Comparison of ENCODE assay signal across 12 mouse cellular contexts in the genomic region with DNA sequence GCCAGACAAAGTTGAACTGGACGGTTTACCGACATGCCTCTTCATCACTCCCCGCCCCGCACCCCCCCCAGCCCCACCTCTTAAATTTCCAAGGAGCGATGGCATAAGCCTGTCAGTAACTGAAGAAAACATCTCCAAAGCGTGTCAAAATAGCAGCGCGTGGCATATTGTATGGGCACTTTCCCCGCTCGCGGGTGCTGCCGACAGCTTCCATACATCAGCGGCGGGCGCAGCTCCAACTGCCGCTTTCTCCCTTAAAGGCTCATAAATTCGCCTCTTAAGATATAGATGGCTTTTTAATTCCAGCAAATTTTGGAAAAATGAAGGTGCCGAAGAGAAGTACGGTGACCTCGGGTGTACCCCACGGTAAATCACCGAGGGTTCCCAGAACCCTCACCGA.
DNase-seq lines count a peak whose midpoint lies in the region; ATAC-seq and TF ChIP-seq lines count a peak whose summit lies in the region.
"Had no signal": no experiment of that assay in that cellular context is flagged by ENCODE, and none has a peak within 500 bp of the region (broad histone marks: within the 10 kb centered on the region; RNA-seq: fewer than 3 reads in every experiment).

No protein-coding gene starts in this region.

- H3K27me3 ChIP-seq in forebrain, embryonic 13.5 days, result peaks cover 17% of the 10 kb centered on the region; the same call in 1 of the 2 replicates
- peaks cover 58% of the 10 kb centered on the region for H3K27me3 ChIP-seq in midbrain, embryonic 10.5 days (ENCODE audit: low read depth, poor library complexity, severe bottlenecking)

- DNase-seq in left cerebral cortex, adult 2 months (ENCODE audit: extremely low spot score in 1 of 2, low spot score in 2 of 2), result peak in 1 of 2 experiments; percentile 62
- no peak for DNase-seq in left cerebral cortex, postnatal 4 days
- DNase-seq in midbrain, embryonic 10.5 days (ENCODE audit: low spot score), result no peak
- DNase-seq in right cerebral cortex, postnatal 10 days (ENCODE audit: low spot score in 2 of 2), result peak; percentile 75 to 78
- no peak for DNase-seq in retina, embryonic 14.5 days (ENCODE audit: low spot score)
- no peak for DNase-seq in heart, postnatal 36 days
- DNase-seq: adrenal gland, postnatal 14 days; cerebellum, adult 9-11 months had no signal

- H3K36me3 ChIP-seq in forebrain, embryonic 13.5 days (ENCODE audit: poor library complexity, severe bottlenecking), result no peaks in the 10 kb centered on the region
- H3K36me3 ChIP-seq in midbrain, embryonic 10.5 days, result no peaks in the 10 kb centered on the region
- H3K36me3 ChIP-seq: limb, embryonic 15.5 days had no signal

- peak overlapping the region; percentile 52 for H3K9ac ChIP-seq in forebrain, embryonic 13.5 days
- H3K9ac ChIP-seq: limb, embryonic 15.5 days had no signal

- ATAC-seq in forebrain, embryonic 13.5 days, result no peak
- no peak for ATAC-seq in inflammation-experienced regulatory T-cells, adult 6 months

- H3K27ac ChIP-seq in left cerebral cortex, adult 2 months, result peak overlapping the region; percentile 83
- H3K27ac ChIP-seq in forebrain, embryonic 13.5 days, result peak overlapping the region; percentile 65
- H3K27ac ChIP-seq in midbrain, embryonic 10.5 days (replicated peaks), result peak overlapping the region; percentile 57; the same call in 1 of the 2 replicates
- H3K27ac ChIP-seq: limb, embryonic 15.5 days; macrophage had no signal

- no peaks in the 10 kb centered on the region for H3K9me3 ChIP-seq in forebrain, embryonic 13.5 days (replicated peaks)
- no peaks in the 10 kb centered on the region for H3K9me3 ChIP-seq in midbrain, embryonic 10.5 days (replicated peaks)
- H3K9me3 ChIP-seq: limb, embryonic 15.5 days had no signal

- peaks cover 68% of the 10 kb centered on the region for H3K4me1 ChIP-seq in forebrain, embryonic 13.5 days
- peaks cover 48% of the 10 kb centered on the region for H3K4me1 ChIP-seq in midbrain, embryonic 10.5 days

- peak overlapping the region; percentile 60 for H3K4me2 ChIP-seq in forebrain, embryonic 13.5 days
- H3K4me2 ChIP-seq: limb, embryonic 15.5 days had no signal

- intact Hi-C loops in left cerebral cortex, adult 2 months (cut with DNase I), result loop anchor here (2.0 kb wide), 1 partner anchor 30 kb away; no protein-coding TSS in a partner anchor
- intact Hi-C loops in left cerebral cortex, postnatal 4 days (cut with DNase I), result no loop called here
- intact Hi-C loops in heart, postnatal 36 days (cut with DNase I), result no loop called here

- H3K4me3 ChIP-seq in left cerebral cortex, adult 2 months, result no peak overlapping the region; the same call in 1 of the 2 replicates
- H3K4me3 ChIP-seq in forebrain, embryonic 13.5 days, result peak overlapping the region; percentile 27
- H3K4me3 ChIP-seq in midbrain, embryonic 10.5 days, result peak overlapping the region; percentile 45
- H3K4me3 ChIP-seq: limb, embryonic 15.5 days had no signal

- no peak for TF ChIP-seq CTCF in left cerebral cortex, adult 2 months (IDR thresholded peaks at IDR 0.05)

- WGBS in forebrain, embryonic 13.5 days, result 8% methylated on average over 23 of the region's 23 CpGs
- 18% methylated on average over 23 of the region's 23 CpGs for WGBS in midbrain, embryonic 10.5 days

Comparison
In these comparisons a context has a peak if more than half of its experiments do, and no peak if none do; other contexts are left out.
1. DNase-seq: peak in right cerebral cortex, postnatal 10 days (2 of 2); none in left cerebral cortex, postnatal 4 days (single experiment), midbrain, embryonic 10.5 days (single experiment), retina, embryonic 14.5 days (single experiment) and heart, postnatal 36 days (0 of 2).
2. Peak in every context shown above with its lines, with median percentiles within 50 percentile points of each other: H3K27ac ChIP-seq.